Mouse (Mus musculus) left cerebral cortex, adult 2 months (tissue): Measurements from ENCODE around the gene Naga. TPM values are rescaled to one million over a fixed set of nuclear protein-coding genes. Genes with fewer than 3 reads are reported as not detected.

Experiments used
- DNase-seq, 2 experiments: peaks; one replicate each; pipeline ENCODE4 v3.0.0; 2021 to 2022; ENCODE audit warnings: low spot score in 2 of 2, mixed read lengths in 1 of 2; ENCODE audit errors: extremely low spot score in 1 of 2
- H3K27ac ChIP-seq: fragments of 200-600 bp; 2 replicates; pipeline ENCODE4 v1.8.1; 2022
- H3K4me3 ChIP-seq: fragments of 200-600 bp; 2 replicates; pipeline ENCODE4 v1.8.1; 2022
- CTCF ChIP-seq: fragments of 200-600 bp; IDR thresholded peaks from 2 replicates; pipeline ENCODE4 v1.8.1; 2022; ENCODE audit warnings: antibody characterized with exemption, mild to moderate bottlenecking, moderate library complexity
- intact Hi-C: fragments of 180-260 bp; cut with DNase I; formaldehyde crosslinking; loops from one replicate; pipeline ENCODE4 v1.15.1; 2025
- total RNA-seq, 2 experiments: library from RNA; stranded (reverse); gene quantifications; 2 replicates each; pipeline ENCODE4 v1.2.3; 2021

The Naga gene
- total RNA-seq, 2 experiments from 2014 or later = 33.5 to 35.2 TPM

- TF ChIP-seq CTCF = no peak
- peak overlapping the region; percentile 98 for H3K27ac ChIP-seq
- DNase-seq = peak in 1 of 2 experiments; percentile 24
- intact Hi-C loops = loop anchor here (2.0 kb wide), 1 partner anchor 86 kb away; no protein-coding TSS in a partner anchor
- H3K4me3 ChIP-seq = peak overlapping the region; percentile 70
Observed at GRCm38 (mm10) chr15:82353078-82353744, 14.5 kb upstream of the Naga start.

DNA sequence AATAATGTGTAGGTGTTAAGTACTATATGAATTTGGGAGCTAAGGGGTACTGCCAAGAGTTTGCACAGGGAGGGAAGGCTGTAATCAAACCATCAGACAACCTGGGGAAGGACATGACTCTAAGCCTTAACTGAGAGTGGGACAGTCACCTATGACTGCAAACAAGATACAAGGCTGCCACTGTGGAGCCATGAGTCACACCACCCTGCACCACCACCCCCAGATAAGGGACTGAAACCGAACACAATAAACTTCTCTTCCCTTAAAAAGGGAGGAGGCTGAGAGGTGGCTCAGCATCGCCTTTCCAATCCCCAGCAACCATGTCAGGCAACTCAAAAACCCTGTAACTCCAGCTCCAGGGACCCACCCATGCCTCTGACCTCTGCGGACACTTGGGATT, 12.8 kb upstream of the Naga start:
- no peak for DNase-seq
- intact Hi-C loops = no loop called here
- Histone ChIP-seq H3K27ac (no peak overlapping the region), H3K4me3 (no peak overlapping the region)
- TF ChIP-seq CTCF = no peak

DNA sequence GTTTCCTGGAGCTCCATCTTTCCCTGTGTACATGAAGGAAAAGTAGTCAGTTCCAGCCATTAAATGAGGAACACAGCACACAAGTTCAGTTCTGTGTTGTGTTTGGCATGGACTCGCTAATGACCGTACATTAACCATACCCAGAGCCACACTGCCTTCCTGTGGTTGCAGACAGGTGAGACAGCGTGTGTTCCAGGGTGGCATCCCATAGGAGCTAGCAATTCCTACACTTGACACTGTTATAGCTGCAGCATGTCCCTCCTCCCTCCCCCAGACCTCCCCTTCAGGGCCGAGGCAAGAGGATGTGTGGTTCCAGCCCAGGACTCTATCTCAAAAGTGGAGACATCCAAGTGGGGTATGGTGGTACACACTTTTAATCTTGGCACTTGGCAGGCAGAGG, 11.6 kb upstream of the Naga start:
- no peak for TF ChIP-seq CTCF
- intact Hi-C loops = no loop called here
- Histone ChIP-seq H3K27ac (no peak overlapping the region), H3K4me3 (no peak overlapping the region)
- DNase-seq = no peak

DNA sequence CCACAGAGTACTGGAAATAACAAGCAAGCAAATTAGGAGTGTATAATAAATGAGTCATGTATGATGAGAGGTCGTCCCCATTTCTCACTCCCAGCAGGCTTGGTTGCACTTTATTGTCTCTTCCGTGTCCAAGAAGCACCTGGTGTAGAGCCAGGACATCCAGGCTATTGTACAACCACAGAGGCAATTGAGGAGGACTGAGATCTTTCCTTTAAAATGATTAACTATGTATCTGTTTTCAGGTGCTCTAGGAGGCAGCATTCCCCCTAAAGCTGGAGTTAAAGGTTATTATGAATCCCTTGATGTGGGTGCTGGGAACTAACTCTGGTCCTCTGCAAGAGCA, 10.2 kb upstream of the Naga start:
- no peak for TF ChIP-seq CTCF
- Histone ChIP-seq H3K27ac (no peak overlapping the region), H3K4me3 (no peak overlapping the region)
- no peak for DNase-seq
- intact Hi-C loops = no loop called here

- Histone ChIP-seq H3K27ac (no peak overlapping the region), H3K4me3 (no peak overlapping the region)
- intact Hi-C loops = no loop called here
- no peak for TF ChIP-seq CTCF
- DNase-seq = no peak
Observed at GRCm38 (mm10) chr15:82348258-82348998, 9.7 kb upstream of the Naga start.

GRCm38 (mm10) chr15:82347852-82348251, 9.1 kb upstream of the Naga start:
- no peak overlapping the region for H3K4me3 ChIP-seq
- DNase-seq = no peak
- TF ChIP-seq CTCF = no peak
- intact Hi-C loops = loop anchor here (2.0 kb wide), 1 partner anchor 73 kb away; the partner anchor contains the start of gene Sept3
- H3K27ac ChIP-seq = no peak overlapping the region

GRCm38 (mm10) chr15:82347303-82347676, 8.6 kb upstream of the Naga start:
- H3K27ac ChIP-seq = peak overlapping the region; percentile 94
- no peak for TF ChIP-seq CTCF
- intact Hi-C loops = loop anchor here (2.0 kb wide), 1 partner anchor 72 kb away; the partner anchor contains the start of gene Sept3
- DNase-seq = no peak
- H3K4me3 ChIP-seq = peak overlapping the region; percentile 91

- intact Hi-C loops = loop anchor here (2.0 kb wide), 1 partner anchor 72 kb away; the partner anchor contains the start of gene Sept3
- Histone ChIP-seq H3K4me3 (peak overlapping the region; percentile 91), H3K27ac (peak overlapping the region; percentile 94)
- no peak; the same call in 1 of the 2 replicates for TF ChIP-seq CTCF
- DNase-seq = no peak
Observed at GRCm38 (mm10) chr15:82346580-82347302, 8.0 kb upstream of the Naga start.

GRCm38 (mm10) chr15:82345820-82346470, 7.2 kb upstream of the Naga start:
- DNase-seq = peak; percentile 96 to 98
- TF ChIP-seq CTCF = no peak
- intact Hi-C loops = loop anchor here (2.0 kb wide), 1 partner anchor 71 kb away; the partner anchor contains the start of gene Sept3
- peak overlapping the region; percentile 94 for H3K27ac ChIP-seq
- peak overlapping the region; percentile 91 for H3K4me3 ChIP-seq

- intact Hi-C loops = no loop called here
- Histone ChIP-seq H3K4me3 (no peak overlapping the region), H3K27ac (no peak overlapping the region)
- no peak for TF ChIP-seq CTCF
- no peak for DNase-seq
Observed at GRCm38 (mm10) chr15:82344971-82345370, 6.2 kb upstream of the Naga start.
